Mouse (Mus musculus) small intestine, adult 2 months (tissue): ENCODE measurements around the gene Gm7544.

Experiments
- CTCF ChIP-seq: fragments of 200-500 bp; IDR thresholded peaks from 2 replicates; pipeline ENCODE4 v1.5.1; 2012; ENCODE audit warnings: low read depth, mild to moderate bottlenecking, control low read depth, inconsistent platforms, low read length, moderate library complexity, mixed read lengths; ENCODE audit not compliant: insufficient replicate concordance, insufficient read length; ENCODE audit errors: extremely low read depth
- POLR2A ChIP-seq: fragments of 200-500 bp; IDR thresholded peaks from 2 replicates; pipeline ENCODE4 v1.6.1; 2012; ENCODE audit warnings: low read depth, mild to moderate bottlenecking, control low read depth, inconsistent platforms, low read length, moderate library complexity

- TF ChIP-seq CTCF (no peak), POLR2A (no peak)
These were observed 22.0 kb upstream of the Gm7544 start for GRCm38 (mm10) chr1:82977840-82978239.
